Mouse (Mus musculus) cerebellum, adult 11 months (tissue): Measurements from ENCODE around the gene Cyb5rl.
"Not testable (repeated sequence)": the region's sequence is repeated elsewhere in the genome, so short reads cannot be mapped to it uniquely, and the experiment has no call there.

Source experiments
- DNase-seq: peaks from one replicate; pipeline ENCODE4 v3.0.0; 2022

Cyb5rl gene

GRCm38 (mm10) chr4:107064394-107065098 lies 2.2 kb upstream of the Cyb5rl start:
- no peak for DNase-seq

- no peak for DNase-seq
Observed at GRCm38 (mm10) chr4:107067151-107067840, 508 bp downstream of the Cyb5rl start.

GRCm38 (mm10) chr4:107072343-107072742 lies 5.6 kb downstream of the Cyb5rl start:
- DNase-seq = no peak

GRCm38 (mm10) chr4:107075456-107075855 lies 8.7 kb downstream of the Cyb5rl start:
- DNase-seq = no peak

GRCm38 (mm10) chr4:107078894-107079293 lies 12.1 kb downstream of the Cyb5rl start:
- no peak for DNase-seq

GRCm38 (mm10) chr4:107079716-107080115 lies 12.9 kb downstream of the Cyb5rl start:
- DNase-seq = no peak

- DNase-seq = no peak
Observed at GRCm38 (mm10) chr4:107082185-107082584, 15.4 kb downstream of the Cyb5rl start.

- DNase-seq = no peak
Observed at GRCm38 (mm10) chr4:107083126-107083525, 16.3 kb downstream of the Cyb5rl start.

- DNase-seq = no peak
Observed at GRCm38 (mm10) chr4:107084343-107084742, 17.6 kb downstream of the Cyb5rl start.

- no peak for DNase-seq
Observed at GRCm38 (mm10) chr4:107084858-107085257, 18.1 kb downstream of the Cyb5rl start.

GRCm38 (mm10) chr4:107091696-107092095 lies 24.9 kb downstream of the Cyb5rl start:
- DNase-seq = no peak

- no peak for DNase-seq
Observed at GRCm38 (mm10) chr4:107094484-107095187, 27.8 kb downstream of the Cyb5rl start.

GRCm38 (mm10) chr4:107096043-107096442 lies 29.3 kb downstream of the Cyb5rl start:
- DNase-seq = peak; percentile 13

GRCm38 (mm10) chr4:107096841-107097373 lies 30.1 kb downstream of the Cyb5rl start, which contains the start of gene Cdcp2:
TSS of gene Cdcp2 (plus strand) at chr4:107096891.
- no peak for DNase-seq

- no peak for DNase-seq
Observed at GRCm38 (mm10) chr4:107097871-107098270, 31.1 kb downstream of the Cyb5rl start.

- DNase-seq = no peak
Observed at GRCm38 (mm10) chr4:107098375-107098774, 31.6 kb downstream of the Cyb5rl start.

- DNase-seq = no peak
Observed at GRCm38 (mm10) chr4:107098791-107099525, 32.2 kb downstream of the Cyb5rl start.

GRCm38 (mm10) chr4:107102220-107102619 lies 35.4 kb downstream of the Cyb5rl start:
- no peak for DNase-seq

GRCm38 (mm10) chr4:107106777-107107176 lies 40.0 kb downstream of the Cyb5rl start:
- no peak for DNase-seq

- no peak for DNase-seq
Observed at GRCm38 (mm10) chr4:107108291-107108731, 41.5 kb downstream of the Cyb5rl start.

GRCm38 (mm10) chr4:107109181-107109580 lies 42.4 kb downstream of the Cyb5rl start:
- not testable (repeated sequence) for DNase-seq

GRCm38 (mm10) chr4:107114278-107114677 lies 47.5 kb downstream of the Cyb5rl start:
- DNase-seq = no peak
